Mouse (Mus musculus) naive thymus-derived CD4-positive, alpha-beta T cell, adult 2 months (primary cell): ENCODE measurements around the gene Gm38392.
A peak's percentile ranks its signal among the peaks of the same experiment; 100 is the strongest.

ENCODE experiments used
- DNase-seq: peaks from one replicate; pipeline ENCODE4 v3.0.0-alpha.2; 2011; ENCODE audit warnings: low read depth

Gene Gm38392

GRCm38 (mm10) chr3:88235216-88235615 lies 51.8 kb downstream of the Gm38392 start:
- no peak for DNase-seq

GRCm38 (mm10) chr3:88234041-88234440 lies 53.0 kb downstream of the Gm38392 start:
- DNase-seq = no peak

DNA sequence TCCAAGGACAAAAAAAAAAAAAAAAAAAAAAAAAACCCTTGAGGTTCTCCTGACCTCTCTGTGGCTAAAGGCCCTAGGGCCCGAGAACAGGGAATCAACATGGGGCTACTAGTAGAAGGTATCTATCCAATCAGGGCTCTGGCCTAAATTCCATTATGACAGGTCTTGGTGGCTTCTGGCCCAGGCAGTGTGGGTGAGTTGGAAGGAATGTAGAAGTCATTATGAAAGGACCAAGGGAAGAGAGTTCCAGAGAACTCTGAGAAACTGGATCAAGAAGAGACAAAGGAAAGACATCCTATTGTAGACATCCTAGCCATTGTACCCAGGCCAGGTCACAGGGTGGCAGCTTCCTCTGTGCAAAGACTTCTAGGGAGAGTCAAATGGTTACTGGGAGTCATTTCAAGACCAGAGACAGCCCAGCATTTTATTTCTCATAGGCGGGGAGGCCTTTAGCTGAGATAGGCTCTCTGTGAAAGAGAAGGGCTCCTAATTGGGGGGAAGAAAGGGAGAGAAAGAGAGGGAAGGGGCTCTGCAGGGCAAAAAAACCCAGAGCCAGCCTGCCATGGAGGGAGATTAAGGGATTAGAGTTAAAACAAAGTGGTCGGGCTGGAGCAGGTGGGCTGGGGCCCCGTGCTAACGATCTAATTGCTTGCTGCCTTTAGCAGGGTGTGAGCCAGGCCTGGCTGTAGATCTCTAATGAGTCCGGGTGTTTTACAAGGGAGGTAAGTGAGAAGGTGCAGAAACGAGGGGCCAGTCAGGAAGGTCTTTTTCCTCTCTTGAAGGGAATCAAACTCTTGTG lies 54.0 kb downstream of the Gm38392 start:
- no peak for DNase-seq

GRCm38 (mm10) chr3:88232301-88232702 lies 54.7 kb downstream of the Gm38392 start:
- DNase-seq = no peak

- DNase-seq = no peak
These were observed 55.9 kb downstream of the Gm38392 start for GRCm38 (mm10) chr3:88231061-88231641.

- no peak for DNase-seq
These were observed 56.6 kb downstream of the Gm38392 start for GRCm38 (mm10) chr3:88230262-88231047.

GRCm38 (mm10) chr3:88229526-88229925 lies 57.5 kb downstream of the Gm38392 start:
- DNase-seq = no peak

DNA sequence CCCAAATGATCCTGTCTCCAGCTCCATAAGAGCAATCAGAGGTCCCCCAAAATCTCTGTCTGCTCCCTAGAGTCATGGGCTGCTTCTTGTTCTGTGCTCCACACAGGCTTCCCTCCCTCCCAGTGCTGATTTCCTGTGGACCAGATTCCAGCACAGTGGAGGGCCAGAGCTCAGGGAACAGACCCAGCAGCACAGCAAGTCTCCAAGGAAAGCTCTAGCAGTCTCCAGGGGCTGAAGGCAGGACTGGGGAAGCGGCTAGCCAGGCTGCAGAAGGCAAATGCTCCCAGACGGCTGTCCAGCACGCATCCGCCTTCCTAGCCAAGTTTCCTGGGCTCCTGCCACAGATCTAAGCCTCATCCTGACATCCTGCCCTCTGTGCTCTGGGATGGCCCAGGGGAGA lies 58.1 kb downstream of the Gm38392 start:
- no peak for DNase-seq

GRCm38 (mm10) chr3:88227976-88228375 lies 59.0 kb downstream of the Gm38392 start:
- DNase-seq = no peak

DNA sequence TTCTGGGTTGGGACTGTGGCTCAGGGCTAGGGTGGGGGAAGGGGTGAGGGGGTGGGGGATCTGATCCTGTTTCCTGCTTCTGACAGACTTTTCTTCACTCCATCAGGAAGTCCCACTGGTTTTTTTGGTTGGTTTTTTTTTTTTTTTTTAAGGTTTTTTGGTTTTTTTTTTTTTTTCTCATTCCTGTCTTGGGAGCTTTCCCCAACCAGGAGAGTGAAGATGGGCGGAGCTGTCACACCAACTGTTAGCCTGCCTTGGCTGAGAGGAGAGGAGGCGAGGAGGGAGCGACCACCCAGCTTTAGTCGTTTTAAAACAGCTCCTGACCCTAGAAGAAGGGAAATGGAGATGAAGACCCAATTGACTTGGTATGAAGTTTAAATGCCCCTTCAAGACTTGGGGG lies 59.8 kb downstream of the Gm38392 start:
- DNase-seq = no peak

GRCm38 (mm10) chr3:88226101-88226845 lies 60.7 kb downstream of the Gm38392 start:
- no peak for DNase-seq

GRCm38 (mm10) chr3:88224929-88225328 lies 62.1 kb downstream of the Gm38392 start:
- no peak for DNase-seq

DNA sequence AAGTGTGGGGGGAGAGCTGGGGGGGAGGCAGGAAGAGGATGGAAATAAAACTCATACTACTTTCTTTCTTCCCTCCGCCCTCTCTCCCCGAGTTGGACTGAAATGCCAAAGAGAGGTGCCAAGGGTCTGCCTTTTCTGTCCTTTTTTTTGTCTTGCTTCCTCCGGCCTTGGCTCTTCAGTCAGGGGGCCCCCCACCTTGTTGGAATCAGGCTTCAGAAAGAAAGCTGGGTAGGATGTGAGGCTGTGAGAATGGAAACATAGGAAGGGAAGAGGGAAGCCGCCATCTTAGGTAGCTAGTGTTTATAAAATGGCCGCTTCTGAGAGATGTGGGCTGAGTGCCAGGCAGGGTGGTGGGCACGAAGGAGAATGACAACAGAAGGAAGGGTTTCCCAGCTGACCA lies 64.6 kb downstream of the Gm38392 start:
- DNase-seq = no peak

GRCm38 (mm10) chr3:88221519-88222390 lies 65.3 kb downstream of the Gm38392 start:
- DNase-seq = no peak

- DNase-seq = peak; percentile 52
These were observed 66.2 kb downstream of the Gm38392 start for GRCm38 (mm10) chr3:88220842-88221241.

DNA sequence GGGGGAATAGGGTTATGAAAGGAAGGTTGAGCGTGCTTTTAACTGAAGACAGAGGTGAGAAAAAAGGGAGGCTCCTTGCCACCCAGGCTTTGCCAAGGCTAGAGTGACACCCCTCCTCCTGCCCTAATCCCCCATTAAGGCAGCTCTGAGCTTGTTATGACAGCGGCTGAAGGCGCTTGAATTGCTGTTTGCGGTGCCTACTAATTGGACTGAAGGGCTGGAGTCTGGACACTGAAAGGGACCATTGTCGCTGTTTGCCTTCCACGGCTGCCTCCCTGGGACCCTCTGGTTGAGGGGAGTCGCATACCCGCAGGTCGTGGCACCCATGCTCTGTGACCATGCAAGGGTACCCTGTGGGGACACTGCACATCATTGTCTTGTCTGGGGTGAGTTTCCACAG lies 67.1 kb downstream of the Gm38392 start:
- no peak for DNase-seq

DNA sequence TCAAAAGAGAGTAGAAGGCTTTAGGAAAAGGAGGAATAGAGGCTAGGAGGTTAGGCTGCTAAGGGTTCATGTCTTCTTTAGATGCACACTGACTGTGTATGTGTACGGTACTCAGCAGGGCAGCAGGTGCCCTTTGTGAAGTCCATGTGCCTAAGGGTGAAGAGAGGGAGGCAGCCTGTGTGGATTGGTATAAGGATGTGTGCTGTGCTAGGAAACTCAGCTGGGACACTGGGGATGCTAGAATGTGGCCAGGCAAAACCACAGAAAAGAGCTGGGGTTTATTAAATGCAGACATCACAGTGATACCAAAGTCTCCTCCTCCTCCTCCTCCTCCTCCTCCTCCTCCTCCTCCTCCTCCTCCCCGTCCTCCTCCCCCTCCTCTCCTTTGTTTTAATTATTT lies 69.3 kb downstream of the Gm38392 start:
- DNase-seq = no peak

- no peak for DNase-seq
These were observed 70.3 kb downstream of the Gm38392 start for GRCm38 (mm10) chr3:88216534-88217326.

GRCm38 (mm10) chr3:88216116-88216515 lies 70.9 kb downstream of the Gm38392 start:
- no peak for DNase-seq

DNA sequence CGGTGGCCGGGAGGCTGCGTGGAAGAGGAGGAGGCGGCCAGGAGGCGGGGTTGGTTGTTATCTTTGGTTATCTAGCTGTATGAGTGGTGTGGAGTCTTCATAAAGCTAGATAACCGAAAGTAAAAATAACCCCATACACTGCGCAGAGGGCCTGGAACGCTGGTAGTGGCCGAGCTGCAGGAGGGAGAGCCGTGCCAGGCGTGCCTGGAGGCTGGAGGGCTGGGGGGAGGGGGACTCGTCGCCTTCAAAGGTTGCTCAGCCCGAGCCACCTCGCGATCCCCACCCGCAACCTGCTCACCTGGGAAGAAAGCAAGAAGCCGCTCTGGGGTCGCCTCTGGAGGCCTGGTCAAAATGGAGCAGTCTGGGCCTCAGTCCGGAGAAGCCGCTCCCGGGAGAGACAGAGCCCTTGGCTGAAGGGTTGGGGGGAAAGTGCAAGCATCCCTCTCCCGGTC lies 71.4 kb downstream of the Gm38392 start:
- DNase-seq = no peak
